ENCODE assay signal across 9 mouse cellular contexts in genomic region chr2:103600165-103600891, GRCm38 (mm10). TPM values are rescaled to one million over a fixed set of nuclear protein-coding genes. Genes with fewer than 3 reads are reported as not detected.
A peak's percentile ranks its signal among the peaks of the same experiment; 100 is the strongest.
DNase-seq lines count a peak whose midpoint lies in the region; ATAC-seq lines count a peak whose summit lies in the region.
"Had no signal": no experiment of that assay in that cellular context is flagged by ENCODE, and none has a peak within 500 bp of the region (broad histone marks: within the 10 kb centered on the region; RNA-seq: fewer than 3 reads in every experiment).

No protein-coding gene starts in this region.

- H3K9ac ChIP-seq in forebrain, embryonic 12.5 days: peak overlapping the region; percentile 4; the same call in 1 of the 2 replicates
- H3K9ac ChIP-seq in heart, embryonic 14.5 days (ENCODE audit: low read length): no peak overlapping the region; the same call in 1 of the 2 replicates

- peak; percentile 68; the same call in 1 of the 2 replicates for ATAC-seq in forebrain, embryonic 12.5 days (ENCODE audit: low FRiP score)
- ATAC-seq in heart, embryonic 14.5 days (ENCODE audit: insufficient number of reproducible peaks, insufficient read depth, low FRiP score, low read depth): peak; percentile 72
- no peak for ATAC-seq in monocyte, adult 5-6 weeks (replicated peaks; ENCODE audit: insufficient number of reproducible peaks, low FRiP score, low TSS enrichment, poor library complexity, severe bottlenecking)

- H3K9me3 ChIP-seq in forebrain, embryonic 12.5 days: no peaks in the 10 kb centered on the region
- no peaks in the 10 kb centered on the region for H3K9me3 ChIP-seq in heart, embryonic 14.5 days (ENCODE audit: control insufficient read depth, low read length)
- H3K9me3 ChIP-seq: megakaryocyte, embryonic 14.5 days had no signal

- peaks cover 30% of the 10 kb centered on the region for H3K4me1 ChIP-seq in forebrain, embryonic 12.5 days
- peaks cover 54 to 95% of the 10 kb centered on the region in 2 experiments for H3K4me1 ChIP-seq in heart, embryonic 14.5 days (ENCODE audit: control insufficient read depth in 2 of 2, insufficient read depth in 2 of 2, low read length in 2 of 2)

- 30% methylated on average over 8 of the region's 8 CpGs for WGBS in forebrain, embryonic 12.5 days
- 25% methylated on average over 8 of the region's 8 CpGs for WGBS in heart, embryonic 14.5 days

- no peaks in the 10 kb centered on the region for H3K36me3 ChIP-seq in forebrain, embryonic 12.5 days (replicated peaks)
- H3K36me3 ChIP-seq in heart, embryonic 14.5 days (ENCODE audit: control insufficient read depth, insufficient read depth, low read length): no peaks in the 10 kb centered on the region

- H3K27me3 ChIP-seq in forebrain, embryonic 12.5 days: no peaks in the 10 kb centered on the region
- no peaks in the 10 kb centered on the region for H3K27me3 ChIP-seq in heart, embryonic 14.5 days (ENCODE audit: control insufficient read depth, insufficient read depth, low read length)

- peak overlapping the region; percentile 15; the same call in 1 of the 2 replicates for H3K4me2 ChIP-seq in forebrain, embryonic 12.5 days
- H3K4me2 ChIP-seq in heart, embryonic 14.5 days (ENCODE audit: low read length): peak overlapping the region; percentile 58

- H3K4me3 ChIP-seq in forebrain, embryonic 12.5 days (replicated peaks): no peak overlapping the region
- no peak overlapping the region for H3K4me3 ChIP-seq in heart, embryonic 14.5 days (ENCODE audit: control insufficient read depth in 1 of 2, insufficient read depth in 1 of 2, low read depth in 1 of 2, low read length in 2 of 2)
- H3K4me3 ChIP-seq: megakaryocyte, embryonic 14.5 days had no signal

- peak overlapping the region; percentile 76 for H3K27ac ChIP-seq in forebrain, embryonic 12.5 days
- peak overlapping the region; percentile 87 to 88 for H3K27ac ChIP-seq in heart, embryonic 14.5 days (replicated peaks in 1 of 2; ENCODE audit: control insufficient read depth in 1 of 2, insufficient read depth in 1 of 2, low read depth in 2 of 2, low read length in 2 of 2)

- peak; percentile 28 for DNase-seq in thymus, postnatal 14 days
- no peak for DNase-seq in thymus, postnatal 10 days (ENCODE audit: low spot score in 2 of 2)
- peak; percentile 81 to 82 for DNase-seq in kidney, postnatal 25 days
- DNase-seq in liver: peak; percentile 30
- peak; percentile 12 to 57 for DNase-seq in right cerebral cortex, postnatal 36 days (ENCODE audit: low spot score in 2 of 2)

RNA-seq across cellular contexts. Expression of gene Abtb2, which starts 34.2 kb away (rescaled TPM):
- polyA plus RNA-seq in forebrain, embryonic 12.5 days (2016; fragmentation: Nextera tagmentation; extraction: Ambion mirVana): 14.9 and 15.7 TPM in 2 replicates
- 18.4 and 18.6 TPM in 2 replicates for polyA plus RNA-seq in heart, embryonic 14.5 days (2014; fragmentation: Nextera tagmentation; extraction: Ambion mirVana)
- 6.0 to 16.5 TPM (median 9.1 TPM) in 3 replicates for total RNA-seq in monocyte, adult 5-6 weeks (2017)

Comparison
In these comparisons a context has a peak if more than half of its experiments do, and no peak if none do; other contexts are left out.
1. DNase-seq: peak in thymus, postnatal 14 days (single experiment), kidney, postnatal 25 days (2 of 2), liver (single experiment) and right cerebral cortex, postnatal 36 days (2 of 2); none in thymus, postnatal 10 days (0 of 2).